Mouse (Mus musculus) ES-CJ7 (cell line): ENCODE data around the gene Dnajc25.
A peak's percentile ranks its signal among the peaks of the same experiment; 100 is the strongest.

Source experiments
- DNase-seq: peaks from one replicate; pipeline ENCODE4 v3.0.0; 2011; ENCODE audit warnings: low read depth, low spot score

The Dnajc25 gene

GRCm38 (mm10) chr4:58994762-58995161, at the start of gene Dnajc25:
TSS of gene Dnajc25 (plus strand) at chr4:58995062.
- DNase-seq = peak; percentile 22

- DNase-seq = no peak
These were observed 46.5 kb upstream of the Dnajc25 start for GRCm38 (mm10) chr4:58948391-58948790.

- no peak for DNase-seq
These were observed 42.2 kb upstream of the Dnajc25 start for GRCm38 (mm10) chr4:58952630-58953029.

- no peak for DNase-seq
These were observed 33.1 kb upstream of the Dnajc25 start for GRCm38 (mm10) chr4:58961719-58962118.

GRCm38 (mm10) chr4:58963271-58963670, 31.6 kb upstream of the Dnajc25 start:
- no peak for DNase-seq

GRCm38 (mm10) chr4:58965136-58965535, 29.7 kb upstream of the Dnajc25 start:
- no peak for DNase-seq

- no peak for DNase-seq
These were observed 24.2 kb upstream of the Dnajc25 start for GRCm38 (mm10) chr4:58970678-58971077.

- no peak for DNase-seq
These were observed 19.2 kb upstream of the Dnajc25 start for GRCm38 (mm10) chr4:58975711-58976110.

- no peak for DNase-seq
These were observed 13.4 kb upstream of the Dnajc25 start for GRCm38 (mm10) chr4:58981421-58981820.

GRCm38 (mm10) chr4:58982806-58983205, 12.1 kb upstream of the Dnajc25 start:
- no peak for DNase-seq

GRCm38 (mm10) chr4:58985157-58985648, 9.7 kb upstream of the Dnajc25 start:
- peak; percentile 89 for DNase-seq

GRCm38 (mm10) chr4:58986540-58987190, 8.2 kb upstream of the Dnajc25 start, which contains the start of gene Ptgr1:
TSS of gene Ptgr1 (minus strand) at chr4:58987119.
- peak; percentile 91 for DNase-seq

GRCm38 (mm10) chr4:58989303-58989898, 5.5 kb upstream of the Dnajc25 start:
- no peak for DNase-seq

GRCm38 (mm10) chr4:58990609-58991434, 4.0 kb upstream of the Dnajc25 start:
- no peak for DNase-seq

- no peak for DNase-seq
These were observed 2.7 kb upstream of the Dnajc25 start for GRCm38 (mm10) chr4:58992195-58992594.

- peak; percentile 44 for DNase-seq
These were observed 410 bp downstream of the Dnajc25 start for GRCm38 (mm10) chr4:58995251-58995693.

- no peak for DNase-seq
These were observed 2.2 kb downstream of the Dnajc25 start for GRCm38 (mm10) chr4:58997081-58997480.

GRCm38 (mm10) chr4:58998688-58999087, 3.8 kb downstream of the Dnajc25 start:
- no peak for DNase-seq

GRCm38 (mm10) chr4:58999686-59000085, 4.8 kb downstream of the Dnajc25 start:
- peak; percentile 70 for DNase-seq

- DNase-seq = peak; percentile 88
These were observed 5.8 kb downstream of the Dnajc25 start for GRCm38 (mm10) chr4:59000614-59001013.

- DNase-seq = peak; percentile 86
These were observed 8.3 kb downstream of the Dnajc25 start, which contains the start of gene Gm20503 for GRCm38 (mm10) chr4:59002948-59003805. TSS of gene Gm20503 (plus strand) at chr4:59003210.
